Mouse (Mus musculus) skeletal muscle tissue, postnatal 0 days (tissue): ENCODE results near the gene 1110012L19Rik. TPM values are rescaled to one million over a fixed set of nuclear protein-coding genes. Genes with fewer than 3 reads are reported as not detected.

Experiments used
- polyA plus RNA-seq: library from polyadenylated mRNA; unstranded; fragments of >200 nt; fragmentation: Nextera tagmentation; extraction: Ambion mirVana; gene quantifications from 2 replicates; pipeline ENCODE4 v1.2.1, GENCODE M21; 2015

1110012L19Rik gene
- 17.6 and 22.0 TPM in 2 replicates for polyA plus RNA-seq

DNA sequence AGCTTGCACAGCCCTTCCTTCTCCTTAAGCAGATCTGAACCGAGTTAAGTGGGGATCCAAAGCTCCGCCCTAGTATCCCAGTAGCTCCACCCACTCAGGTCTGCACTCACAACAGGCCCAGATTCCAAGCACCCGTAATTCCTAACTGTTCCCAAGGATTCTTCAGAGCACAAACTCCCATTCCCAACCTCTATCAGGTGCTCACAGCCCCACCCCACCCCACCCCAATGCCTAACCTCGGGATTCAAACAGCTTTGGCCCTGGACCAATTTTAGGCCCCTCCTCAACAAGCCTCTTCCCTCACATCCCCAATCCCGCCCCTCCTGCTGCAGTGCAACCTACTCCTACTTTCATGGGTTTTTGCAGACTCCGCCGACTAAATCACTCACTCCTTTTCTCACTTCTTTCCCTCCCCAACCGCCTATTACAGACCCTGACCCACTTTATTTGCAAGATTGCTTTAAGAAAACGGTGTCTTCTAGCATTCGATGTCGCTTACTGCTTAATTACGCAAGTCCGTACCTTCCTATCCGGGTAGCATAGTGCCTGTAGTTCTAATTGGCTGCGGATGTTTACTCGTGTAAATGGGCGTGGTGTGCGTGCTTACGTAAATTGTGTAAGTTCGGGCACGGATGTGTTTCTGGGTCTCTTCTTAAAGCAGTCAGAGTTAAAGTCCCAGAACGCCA is at the start of gene 1110012L19Rik:
Gene 1110012L19Rik (plus strand): TSS at position 602 of the 686 bp plus-strand sequence.

DNA sequence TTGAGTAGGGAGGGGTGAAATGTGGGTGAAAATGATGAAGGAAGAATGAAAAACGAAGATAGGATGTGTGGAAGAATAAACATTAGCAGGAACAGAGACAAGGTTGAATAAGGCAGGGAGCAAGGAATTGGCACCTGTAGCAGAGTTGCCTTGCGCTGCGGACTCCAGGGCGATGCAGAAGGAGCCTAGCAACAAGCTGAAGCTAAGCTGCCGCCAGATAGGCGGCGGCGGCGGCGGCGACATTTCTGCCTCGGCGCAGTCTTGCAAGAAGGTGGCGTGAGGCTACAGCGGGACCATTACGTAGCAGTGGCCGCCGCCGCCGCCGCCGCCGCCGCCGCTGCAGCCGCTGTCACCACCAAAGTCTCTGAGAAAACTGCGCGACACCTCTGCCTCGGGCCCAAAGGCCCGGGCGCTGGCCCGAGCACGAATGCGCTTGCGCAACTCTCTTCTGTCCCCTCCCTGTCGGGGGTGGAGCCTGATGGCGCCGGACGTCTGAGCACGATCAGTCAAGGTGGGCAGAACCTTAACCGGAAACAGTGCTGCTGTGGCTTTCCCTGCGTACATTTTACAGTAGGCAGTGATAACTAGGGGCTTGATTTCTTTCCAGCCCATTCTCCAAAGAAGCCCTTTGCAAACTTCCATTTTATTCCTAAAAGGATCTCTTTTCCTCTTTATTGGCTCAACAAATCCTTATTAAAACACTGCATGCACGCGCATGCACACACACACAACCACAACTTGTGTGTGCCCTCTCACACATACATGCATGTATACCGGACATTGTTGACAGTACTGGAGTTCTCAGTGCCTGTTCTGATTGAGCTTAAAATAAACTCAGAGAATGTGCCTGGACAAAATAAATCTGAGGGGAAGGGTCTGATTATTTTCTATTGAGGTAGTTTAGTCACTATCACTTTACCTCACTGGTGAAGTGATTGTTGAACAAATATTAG is 20.7 kb upstream of the 1110012L19Rik start, which contains the start of gene Ids:
Gene Ids (minus strand): TSS at position 424 of the 953 bp plus-strand sequence.

Other genes with a start within 250 kb of the 1110012L19Rik start
- 2.2 and 3.3 TPM in 2 replicates for gene Ids, start 20.8 kb upstream of the 1110012L19Rik start, polyA plus RNA-seq
- gene Tmem185a, start 91.3 kb downstream of the 1110012L19Rik start, polyA plus RNA-seq: 20.2 and 21.5 TPM in 2 replicates